Mouse (Mus musculus) cortical plate, adult 2 months (tissue): ENCODE measurements around the gene Cabin1. TPM values are rescaled to one million over a fixed set of nuclear protein-coding genes. Genes with fewer than 3 reads are reported as not detected.
A peak's percentile ranks its signal among the peaks of the same experiment; 100 is the strongest.

Source experiments
- H3K27ac ChIP-seq: fragments of 200-500 bp; 2 replicates; pipeline ENCODE4 v1.5.1; 2012; ENCODE audit warnings: low read length, control low read depth, inconsistent platforms; ENCODE audit not compliant: insufficient read depth
- H3K4me1 ChIP-seq: fragments of 200-500 bp; 2 replicates; pipeline ENCODE4 v1.6.1; 2011; ENCODE audit warnings: low read length; ENCODE audit not compliant: control insufficient read depth, insufficient read depth
- H3K4me3 ChIP-seq: fragments of 200-500 bp; 2 replicates; pipeline ENCODE4 v1.5.1; 2011; ENCODE audit warnings: mild to moderate bottlenecking, low read length, control low read depth; ENCODE audit not compliant: insufficient read depth
- CTCF ChIP-seq: fragments of 200-500 bp; IDR thresholded peaks from 2 replicates; pipeline ENCODE4 v1.5.1; 2011; ENCODE audit warnings: mild to moderate bottlenecking, control low read depth, low read length; ENCODE audit not compliant: insufficient read depth; ENCODE audit errors: extremely low read depth
- POLR2A ChIP-seq: fragments of 200-500 bp; IDR thresholded peaks from 2 replicates; pipeline ENCODE4 v1.6.1; 2011; ENCODE audit warnings: mild to moderate bottlenecking, low read length, control low read depth; ENCODE audit not compliant: insufficient read depth; ENCODE audit errors: extremely low read depth
- polyA plus RNA-seq: library from polyadenylated mRNA; depleted of rRNA; stranded (reverse); fragments of >200 nt; gene quantifications from 2 replicates; pipeline ENCODE4 v1.2.3, GENCODE M21; 2012

Gene Cabin1
- polyA plus RNA-seq, 1 experiment = 57.8 TPM

GRCm38 (mm10) chr10:75766856-75767255 is 2.7 kb upstream of the Cabin1 start:
- H3K4me1 ChIP-seq = peaks cover 2% of the 10 kb centered on the region
- TF ChIP-seq POLR2A = no peak
- TF ChIP-seq CTCF = no peak
- no peak overlapping the region for H3K4me3 ChIP-seq
- H3K27ac ChIP-seq = no peak overlapping the region

GRCm38 (mm10) chr10:75764519-75765473 is 655 bp upstream of the Cabin1 start:
- no peak overlapping the region for H3K27ac ChIP-seq
- peaks cover 2% of the 10 kb centered on the region for H3K4me1 ChIP-seq
- H3K4me3 ChIP-seq = peak overlapping the region; percentile 86
- TF ChIP-seq POLR2A = no peak
- peak; percentile 43 for TF ChIP-seq CTCF

- Histone ChIP-seq H3K4me3 (no peak overlapping the region), H3K4me1 (peaks cover 2% of the 10 kb centered on the region), H3K27ac (no peak overlapping the region)
- TF ChIP-seq POLR2A (no peak), CTCF (no peak)
Observed at GRCm38 (mm10) chr10:75762413-75762812, 1.7 kb downstream of the Cabin1 start.

GRCm38 (mm10) chr10:75760311-75760710 is 3.8 kb downstream of the Cabin1 start:
- Histone ChIP-seq H3K4me1 (peaks cover 2% of the 10 kb centered on the region), H3K27ac (no peak overlapping the region), H3K4me3 (no peak overlapping the region)
- no peak for TF ChIP-seq CTCF
- TF ChIP-seq POLR2A = no peak

GRCm38 (mm10) chr10:75756719-75757118 is 7.4 kb downstream of the Cabin1 start:
- no peak overlapping the region for H3K27ac ChIP-seq
- no peaks in the 10 kb centered on the region for H3K4me1 ChIP-seq
- TF ChIP-seq POLR2A (no peak), CTCF (no peak)
- no peak overlapping the region for H3K4me3 ChIP-seq

- 0 out of 2 replicates have a peak overlapping the region, but pooled peaks have one; percentile 9 for H3K27ac ChIP-seq
- TF ChIP-seq CTCF (peak; percentile 97), POLR2A (no peak)
- H3K4me1 ChIP-seq = no peaks in the 10 kb centered on the region; the same call in 1 of the 2 replicates
- no peak overlapping the region for H3K4me3 ChIP-seq
Observed at GRCm38 (mm10) chr10:75744017-75744416, 20.1 kb downstream of the Cabin1 start.

- H3K4me1 ChIP-seq = no peaks in the 10 kb centered on the region; the same call in 1 of the 2 replicates
- 0 out of 2 replicates have a peak overlapping the region, but pooled peaks have one; percentile 9 for H3K27ac ChIP-seq
- H3K4me3 ChIP-seq = no peak overlapping the region
- TF ChIP-seq CTCF = no peak
- no peak for TF ChIP-seq POLR2A
Observed at GRCm38 (mm10) chr10:75743369-75743768, 20.8 kb downstream of the Cabin1 start.

GRCm38 (mm10) chr10:75740866-75741265 is 23.3 kb downstream of the Cabin1 start:
- H3K27ac ChIP-seq = no peak overlapping the region
- no peak overlapping the region for H3K4me3 ChIP-seq
- TF ChIP-seq CTCF (no peak), POLR2A (no peak)
- no peaks in the 10 kb centered on the region; the same call in 1 of the 2 replicates for H3K4me1 ChIP-seq

- H3K4me1 ChIP-seq = no peaks in the 10 kb centered on the region
- H3K4me3 ChIP-seq = no peak overlapping the region
- TF ChIP-seq POLR2A (no peak), CTCF (no peak)
- no peak overlapping the region for H3K27ac ChIP-seq
Observed at GRCm38 (mm10) chr10:75725449-75725848, 38.7 kb downstream of the Cabin1 start.

GRCm38 (mm10) chr10:75720215-75720614 is 43.9 kb downstream of the Cabin1 start:
- Histone ChIP-seq H3K27ac (no peak overlapping the region), H3K4me1 (peaks cover 3% of the 10 kb centered on the region; the same call in 1 of the 2 replicates), H3K4me3 (no peak overlapping the region)
- TF ChIP-seq POLR2A (no peak), CTCF (no peak)
